Mouse (Mus musculus) midbrain, embryonic 13.5 days (tissue): Measurements from ENCODE around the gene Pla2g6. TPM values are rescaled to one million over a fixed set of nuclear protein-coding genes. Genes with fewer than 3 reads are reported as not detected.

Experiments
- ATAC-seq: fragments of 200-750 bp; cut with Nextera tagmentation; 2 replicates; pipeline ENCODE4 v1.8.0; 2017; ENCODE audit warnings: mild to moderate bottlenecking, moderate TSS enrichment, moderate library complexity
- H3K27ac ChIP-seq: fragments of 300-500 bp; sonication (generic); 2 replicates; pipeline ENCODE4 v1.5.1; 2015; ENCODE audit warnings: inconsistent platforms, mild to moderate bottlenecking, moderate library complexity
- H3K27me3 ChIP-seq: fragments of 300-500 bp; sonication (generic); 2 replicates; pipeline ENCODE4 v1.6.1; 2015; ENCODE audit warnings: mild to moderate bottlenecking, inconsistent platforms
- H3K36me3 ChIP-seq: fragments of 300-500 bp; sonication (generic); 2 replicates; pipeline ENCODE4 v1.6.1; 2015; ENCODE audit warnings: mild to moderate bottlenecking, inconsistent platforms
- H3K4me1 ChIP-seq: fragments of 300-500 bp; sonication (generic); replicated peaks from 2 replicates; pipeline ENCODE4 v1.6.1; 2015; ENCODE audit warnings: inconsistent platforms
- H3K4me2 ChIP-seq: fragments of 300-500 bp; sonication (generic); replicated peaks from 2 replicates; pipeline ENCODE4 v1.6.1; 2015; ENCODE audit warnings: moderate library complexity, mild to moderate bottlenecking, inconsistent platforms
- H3K4me3 ChIP-seq: fragments of 300-500 bp; sonication (generic); replicated peaks from 2 replicates; pipeline ENCODE4 v1.5.1; 2015; ENCODE audit warnings: mild to moderate bottlenecking, inconsistent platforms
- H3K9ac ChIP-seq: fragments of 300-500 bp; sonication (generic); replicated peaks from 2 replicates; pipeline ENCODE4 v1.6.1; 2015; ENCODE audit warnings: mild to moderate bottlenecking, inconsistent platforms
- H3K9me3 ChIP-seq: fragments of 300-500 bp; sonication (generic); 2 replicates; pipeline ENCODE4 v1.6.1; 2016; ENCODE audit warnings: mild to moderate bottlenecking, inconsistent platforms
- WGBS: fragments of 180-500 bp; shearing (Covaris S2); methylation state at CpG from one replicate; pipeline ENCODE4 v1.1.7; 2015; 5-methylcytosine and 5-hydroxymethylcytosine counted together
- polyA plus RNA-seq: library from polyadenylated mRNA; unstranded; fragments of >200 nt; fragmentation: Nextera tagmentation; extraction: Ambion mirVana; gene quantifications from 2 replicates; pipeline ENCODE4 v1.2.1, GENCODE M21; 2015

The Pla2g6 gene
- 37.5 and 43.3 TPM in 2 replicates for polyA plus RNA-seq

DNA sequence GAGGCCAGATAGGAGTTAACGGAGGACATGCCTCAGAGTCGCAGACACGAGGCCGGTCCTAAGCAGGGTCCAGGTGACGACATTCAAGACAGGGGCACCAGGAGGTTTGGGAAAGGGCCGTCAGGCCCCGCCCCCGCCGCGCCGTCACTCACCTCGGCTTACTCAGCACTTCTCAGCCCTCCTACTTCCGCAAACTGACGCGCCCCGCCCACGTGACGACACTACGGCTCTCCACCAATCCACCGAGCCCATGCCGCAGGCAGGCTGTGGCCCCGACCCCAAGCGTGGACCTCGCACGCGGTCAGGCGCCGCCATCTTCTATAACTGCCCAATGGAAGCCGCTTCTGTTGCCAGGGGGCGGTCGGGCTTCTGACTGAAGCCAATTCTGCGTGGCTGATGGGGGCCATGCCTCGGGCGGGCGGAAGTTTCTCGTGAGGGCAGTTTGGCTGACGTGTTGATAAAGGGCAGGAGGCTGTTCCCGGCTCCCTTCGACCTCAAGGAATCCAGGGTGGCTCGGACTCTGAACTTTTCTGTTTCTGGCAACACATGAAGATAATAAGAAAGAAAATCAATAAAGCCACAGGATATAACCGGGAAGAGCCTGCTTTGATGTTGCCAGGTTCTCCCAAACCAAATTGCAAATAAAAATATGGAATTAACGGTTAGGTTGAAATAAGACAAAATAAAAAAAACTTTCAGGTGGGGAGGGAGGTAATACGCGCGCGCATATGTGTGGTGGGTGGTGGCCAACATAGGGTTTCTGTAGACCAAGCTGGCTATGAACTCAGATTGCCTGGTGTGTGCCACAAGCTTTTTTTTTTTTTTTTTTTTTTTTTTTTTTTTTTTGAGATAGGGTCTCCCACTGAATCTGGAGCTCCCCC lies at the start of gene Pla2g6:
TSS of gene Pla2g6 (minus strand) at position 333 of the 881 bp plus-strand sequence.
- 5% methylated on average over 46 of the region's 46 CpGs for WGBS
- Histone ChIP-seq H3K27ac (peak within 1 kb of the TSS; percentile 89), H3K27me3 (no peaks in the 10 kb centered on the region), H3K9ac (peak within 1 kb of the TSS; percentile 75), H3K9me3 (no peaks in the 10 kb centered on the region), H3K36me3 (no peaks in the 10 kb centered on the region), H3K4me2 (peak within 1 kb of the TSS; percentile 74), H3K4me3 (peak within 1 kb of the TSS; percentile 49), H3K4me1 (peaks cover 27% of the 10 kb centered on the region)
- ATAC-seq: peak; percentile 97

- Histone ChIP-seq H3K27ac (no peak overlapping the region), H3K4me1 (peaks cover 16% of the 10 kb centered on the region), H3K27me3 (no peaks in the 10 kb centered on the region), H3K9ac (no peak overlapping the region), H3K36me3 (peaks cover 54% of the 10 kb centered on the region), H3K9me3 (no peaks in the 10 kb centered on the region), H3K4me3 (no peak overlapping the region), H3K4me2 (no peak overlapping the region)
- no peak for ATAC-seq
- WGBS: 83% methylated on average over 6 of the region's 6 CpGs
These were observed 49.5 kb upstream of the Pla2g6 start for GRCm38 (mm10) chr15:79377681-79378080.

- peaks cover 78% of the 10 kb centered on the region for H3K36me3 ChIP-seq
- peak overlapping the region; percentile 44; the same call in 1 of the 2 replicates for H3K27ac ChIP-seq
- no peaks in the 10 kb centered on the region for H3K27me3 ChIP-seq
- peak; percentile 53; the same call in 1 of the 2 replicates for ATAC-seq
- H3K9me3 ChIP-seq: no peaks in the 10 kb centered on the region
- H3K4me3 ChIP-seq: no peak overlapping the region
- H3K9ac ChIP-seq: peak overlapping the region; percentile 32; the same call in 1 of the 2 replicates
- no peak overlapping the region for H3K4me2 ChIP-seq
- peaks cover 4% of the 10 kb centered on the region; the same call in 1 of the 2 replicates for H3K4me1 ChIP-seq
- 62% methylated on average over 3 of the region's 3 CpGs for WGBS
These were observed 46.6 kb upstream of the Pla2g6 start for GRCm38 (mm10) chr15:79374760-79375159.

- 75% methylated on average over 7 of the region's 7 CpGs for WGBS
- no peak for ATAC-seq
These were observed 42.2 kb upstream of the Pla2g6 start for GRCm38 (mm10) chr15:79370281-79370843.

GRCm38 (mm10) chr15:79369452-79370280 lies 41.5 kb upstream of the Pla2g6 start:
- Histone ChIP-seq H3K9me3 (no peaks in the 10 kb centered on the region), H3K36me3 (peaks cover 85% of the 10 kb centered on the region), H3K9ac (no peak overlapping the region), H3K4me3 (no peak overlapping the region), H3K4me1 (peaks cover 3% of the 10 kb centered on the region; the same call in 1 of the 2 replicates), H3K4me2 (no peak overlapping the region), H3K27me3 (no peaks in the 10 kb centered on the region), H3K27ac (no peak overlapping the region)
- 66% methylated on average over 15 of the region's 15 CpGs for WGBS
- 0 out of 2 replicates have a peak, but pooled peaks have one; percentile 22 for ATAC-seq

More at GRCm38 (mm10) chr15:79370281-79370843, 42.2 kb upstream of the Pla2g6 start:
- Histone ChIP-seq H3K27ac (no peak overlapping the region), H3K9me3 (no peaks in the 10 kb centered on the region), H3K4me2 (no peak overlapping the region), H3K4me1 (peaks cover 4% of the 10 kb centered on the region; the same call in 1 of the 2 replicates), H3K9ac (no peak overlapping the region), H3K4me3 (no peak overlapping the region), H3K36me3 (peaks cover 83% of the 10 kb centered on the region), H3K27me3 (no peaks in the 10 kb centered on the region)

DNA sequence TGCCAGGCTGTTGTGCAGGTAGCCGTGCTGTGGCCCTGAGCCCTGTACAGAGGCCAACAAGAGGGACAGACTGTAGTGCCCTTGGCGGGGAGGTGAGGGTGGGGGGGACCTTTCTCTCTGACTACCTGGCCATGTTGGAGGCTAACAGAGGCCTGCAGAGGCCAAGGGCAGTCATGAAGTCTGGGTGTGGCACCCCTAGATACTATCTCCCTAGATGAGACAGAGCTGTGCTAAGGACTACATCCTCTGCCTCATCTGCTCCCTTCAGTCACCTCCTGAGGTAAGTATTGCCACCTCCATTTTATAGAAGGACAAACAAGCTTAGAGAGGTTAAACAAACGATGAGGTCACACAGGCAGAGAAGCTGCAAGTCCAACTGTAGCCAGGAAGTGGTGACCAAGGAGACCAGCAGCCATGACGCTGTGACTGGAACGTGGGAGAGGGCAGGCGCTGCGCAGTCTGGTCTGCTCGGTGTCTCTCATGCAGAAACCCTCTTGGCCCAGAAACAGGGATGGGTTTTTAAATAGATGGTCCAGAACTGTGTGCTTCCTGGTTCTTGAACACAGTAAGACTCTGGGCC lies 40.8 kb upstream of the Pla2g6 start:
- Histone ChIP-seq H3K27me3 (no peaks in the 10 kb centered on the region), H3K27ac (no peak overlapping the region), H3K4me3 (no peak overlapping the region), H3K9me3 (no peaks in the 10 kb centered on the region), H3K36me3 (peaks cover 86% of the 10 kb centered on the region), H3K4me2 (no peak overlapping the region), H3K9ac (no peak overlapping the region), H3K4me1 (no peaks in the 10 kb centered on the region)
- 88% methylated on average over 8 of the region's 8 CpGs for WGBS
- ATAC-seq: no peak

DNA sequence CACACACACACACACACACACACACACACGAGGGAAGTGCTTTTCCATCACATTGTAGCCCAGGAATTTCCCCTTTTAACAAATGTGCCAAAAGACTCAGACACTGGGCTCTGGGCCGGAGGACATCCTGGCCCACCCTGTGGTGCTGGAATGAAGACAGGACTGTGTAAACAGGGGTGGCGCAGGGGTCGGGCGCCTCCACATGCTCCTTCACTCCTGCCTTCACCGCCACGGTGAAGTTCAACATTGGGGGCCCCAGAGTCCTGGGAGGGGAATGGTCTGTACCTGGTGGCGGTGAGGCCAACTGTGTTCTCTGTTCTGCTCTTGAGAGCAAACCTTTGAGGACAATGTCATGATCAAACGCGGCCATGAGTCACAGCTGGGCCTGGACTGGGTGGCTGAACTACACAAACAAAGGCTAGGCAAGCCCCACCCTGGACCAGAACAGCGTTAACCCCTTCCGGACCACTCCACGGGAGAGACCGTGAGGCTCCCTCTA lies 40.2 kb upstream of the Pla2g6 start:
- Histone ChIP-seq H3K9me3 (no peaks in the 10 kb centered on the region), H3K4me1 (no peaks in the 10 kb centered on the region), H3K4me3 (no peak overlapping the region), H3K27me3 (no peaks in the 10 kb centered on the region), H3K27ac (peak overlapping the region; percentile 19; the same call in 1 of the 2 replicates), H3K36me3 (peaks cover 88% of the 10 kb centered on the region), H3K4me2 (no peak overlapping the region), H3K9ac (peak overlapping the region; percentile 32; the same call in 1 of the 2 replicates)
- 73% methylated on average over 14 of the region's 14 CpGs for WGBS
- peak; percentile 24; the same call in 1 of the 2 replicates for ATAC-seq

DNA sequence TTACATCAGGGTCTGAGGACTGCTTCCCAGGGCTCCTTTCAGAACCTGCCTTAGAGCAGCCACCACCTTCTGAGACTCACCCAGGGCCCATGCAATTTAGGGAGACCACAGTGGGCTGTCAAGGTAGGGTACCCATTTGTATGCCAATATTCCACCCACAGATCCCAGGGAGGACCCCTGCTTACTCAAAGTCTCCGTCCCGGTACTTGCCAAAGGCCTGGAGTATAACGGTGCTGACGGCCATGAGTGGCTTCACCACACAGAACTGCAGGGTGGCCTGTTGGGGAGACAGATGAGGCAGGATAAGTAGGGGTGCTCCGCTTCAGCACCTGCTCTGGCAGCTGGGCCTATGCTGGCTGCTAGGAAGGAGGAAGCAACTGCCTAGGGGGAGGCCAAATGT lies 38.2 kb upstream of the Pla2g6 start:
- Histone ChIP-seq H3K4me2 (no peak overlapping the region), H3K9ac (no peak overlapping the region), H3K27me3 (no peaks in the 10 kb centered on the region), H3K27ac (no peak overlapping the region), H3K4me3 (no peak overlapping the region), H3K4me1 (no peaks in the 10 kb centered on the region), H3K36me3 (peaks cover 88% of the 10 kb centered on the region), H3K9me3 (no peaks in the 10 kb centered on the region)
- WGBS: 91% methylated on average over 5 of the region's 5 CpGs
- ATAC-seq: no peak

GRCm38 (mm10) chr15:79365068-79365467 lies 36.9 kb upstream of the Pla2g6 start:
- no peak for ATAC-seq
- no peaks in the 10 kb centered on the region for H3K27me3 ChIP-seq
- no peak overlapping the region for H3K4me3 ChIP-seq
- peaks cover 88% of the 10 kb centered on the region for H3K36me3 ChIP-seq
- WGBS: 95% methylated on average over 12 of the region's 12 CpGs
- H3K4me2 ChIP-seq: no peak overlapping the region
- H3K9me3 ChIP-seq: no peaks in the 10 kb centered on the region
- no peak overlapping the region for H3K27ac ChIP-seq
- 0 out of 2 replicates have a peak, but pooled peaks cover 2% of the 10 kb centered on the region for H3K4me1 ChIP-seq
- no peak overlapping the region for H3K9ac ChIP-seq

GRCm38 (mm10) chr15:79364120-79364519 lies 35.9 kb upstream of the Pla2g6 start:
- no peak overlapping the region for H3K9ac ChIP-seq
- H3K4me2 ChIP-seq: no peak overlapping the region
- no peak overlapping the region for H3K27ac ChIP-seq
- H3K4me3 ChIP-seq: no peak overlapping the region
- no peaks in the 10 kb centered on the region for H3K9me3 ChIP-seq
- peaks cover 82% of the 10 kb centered on the region for H3K36me3 ChIP-seq
- H3K4me1 ChIP-seq: 0 out of 2 replicates have a peak, but pooled peaks cover 5% of the 10 kb centered on the region
- no peak for ATAC-seq
- WGBS: 80% methylated on average over 6 of the region's 6 CpGs
- H3K27me3 ChIP-seq: no peaks in the 10 kb centered on the region

DNA sequence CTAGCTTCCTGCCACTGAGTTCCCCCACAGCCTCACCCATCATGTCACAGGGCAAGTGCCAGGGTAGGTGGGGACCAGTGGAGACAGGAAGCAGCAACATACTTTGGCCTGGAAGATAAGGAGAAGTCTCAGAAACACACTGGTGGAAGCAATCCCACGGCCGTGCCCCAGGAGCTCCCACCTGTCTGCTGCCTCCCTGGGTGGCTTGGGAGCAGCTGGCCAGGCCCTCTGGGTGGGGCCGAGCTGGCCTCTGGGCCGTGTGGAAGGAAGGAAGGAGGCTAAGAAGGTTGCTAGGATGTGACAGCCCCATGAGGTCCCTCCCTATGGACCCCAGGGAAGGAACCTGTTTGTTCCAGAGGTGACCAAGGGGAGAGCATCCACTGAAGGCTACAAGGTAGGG lies 32.8 kb upstream of the Pla2g6 start:
- H3K27me3 ChIP-seq: peaks cover 13% of the 10 kb centered on the region
- H3K9ac ChIP-seq: no peak overlapping the region; the same call in 1 of the 2 replicates
- no peak for ATAC-seq
- H3K27ac ChIP-seq: no peak overlapping the region
- no peak overlapping the region for H3K4me2 ChIP-seq
- 81% methylated on average over 4 of the region's 4 CpGs for WGBS
- H3K36me3 ChIP-seq: peaks cover 56% of the 10 kb centered on the region
- H3K4me1 ChIP-seq: peaks cover 26% of the 10 kb centered on the region
- H3K9me3 ChIP-seq: no peaks in the 10 kb centered on the region
- no peak overlapping the region for H3K4me3 ChIP-seq
